Mouse (Mus musculus) ES-E14 (cell line): ENCODE data around the gene Senp1. TPM values are rescaled to one million over a fixed set of nuclear protein-coding genes. Genes with fewer than 3 reads are reported as not detected.
A peak's percentile ranks its signal among the peaks of the same experiment; 100 is the strongest.

Experiments used
- DNase-seq: peaks from one replicate; pipeline ENCODE4 v3.0.0-alpha.2; 2013; ENCODE audit warnings: low read depth, low spot score
- H3K27ac ChIP-seq: 2 replicates; pipeline ENCODE4 v1.5.1; 2012; ENCODE audit warnings: low read depth, mild to moderate bottlenecking, low read length, moderate library complexity, mixed read lengths; ENCODE audit not compliant: poor library complexity, insufficient read depth, severe bottlenecking
- H3K36me3 ChIP-seq: 2 replicates; pipeline ENCODE4 v1.6.1; 2012; ENCODE audit warnings: mild to moderate bottlenecking, low read length, moderate library complexity, mixed read lengths; ENCODE audit not compliant: control insufficient read depth, poor library complexity, insufficient read depth, severe bottlenecking
- H3K4me1 ChIP-seq, 2 experiments: fragments of 150-350 bp in 1 of 2; sonication (generic) in 1 of 2; 2 replicates each; pipeline ENCODE4 v1.6.1; 2012; ENCODE audit warnings: low read length in 2 of 2, mild to moderate bottlenecking in 1 of 2, mixed read lengths in 1 of 2; ENCODE audit not compliant: control insufficient read depth in 2 of 2, insufficient read depth in 2 of 2, poor library complexity in 1 of 2
- H3K4me3 ChIP-seq, 2 experiments: fragments of 150-350 bp in 1 of 2; sonication (generic) in 1 of 2; 2 replicates each; pipeline ENCODE4 v1.5.1; 2012; ENCODE audit warnings: low read length in 2 of 2, low read depth in 1 of 2, mild to moderate bottlenecking in 1 of 2, mixed read lengths in 1 of 2; ENCODE audit not compliant: insufficient read depth in 1 of 2, poor library complexity in 1 of 2, severe bottlenecking in 1 of 2
- H3K9ac ChIP-seq: 2 replicates; pipeline ENCODE4 v1.6.1; 2012; ENCODE audit warnings: low read depth, mild to moderate bottlenecking, low read length, mixed read lengths; ENCODE audit not compliant: poor library complexity, insufficient read depth, severe bottlenecking
- H3K9me3 ChIP-seq: fragments of 150-350 bp; sonication (generic); 2 replicates; pipeline ENCODE4 v1.6.1; 2012; ENCODE audit warnings: low read depth, mild to moderate bottlenecking, low read length; ENCODE audit not compliant: control insufficient read depth, insufficient read depth
- CHD2 ChIP-seq: IDR thresholded peaks from 2 replicates; pipeline ENCODE4 v1.6.1; 2014; ENCODE audit warnings: mild to moderate bottlenecking, low read depth, low read length, inconsistent platforms
- HCFC1 ChIP-seq: IDR thresholded peaks from 2 replicates; pipeline ENCODE4 v1.6.1; 2012; ENCODE audit warnings: low read length, inconsistent platforms, borderline replicate concordance; ENCODE audit not compliant: insufficient read depth
- MAFK ChIP-seq: IDR thresholded peaks from 2 replicates; pipeline ENCODE4 v1.6.1; 2014; ENCODE audit warnings: mild to moderate bottlenecking, low read depth, low read length, inconsistent platforms; ENCODE audit not compliant: insufficient read depth
- ZC3H11A ChIP-seq: IDR thresholded peaks from 2 replicates; pipeline ENCODE4 v1.6.1; 2012; ENCODE audit warnings: low read depth, mild to moderate bottlenecking, inconsistent platforms, low read length, borderline replicate concordance
- ZNF384 ChIP-seq: IDR thresholded peaks from 2 replicates; pipeline ENCODE4 v1.6.1; 2012; ENCODE audit warnings: low read depth, low read length, inconsistent platforms
- in situ Hi-C, 2 experiments: fragments of 600-800 bp; cut with MboI; formaldehyde crosslinking; loops; one replicate each; pipeline ENCODE4 v1.15.1; 2025; ENCODE audit warnings: low sequenced_read_pairs in 2 of 2, inconsistent platforms in 1 of 2; ENCODE audit not compliant: unreplicated experiment in 2 of 2
- total RNA-seq: library from RNA; depleted of rRNA; stranded (reverse); fragments of 300-350 nt; gene quantifications from 2 replicates; pipeline ENCODE4 v1.2.3, GENCODE M21; 2012

The Senp1 gene
- total RNA-seq, 1 experiment: 27.2 TPM

GRCm38 (mm10) chr15:98002991-98003821 lies 90.3 kb downstream of the Senp1 start:
- in situ Hi-C loops: no loop called here
- Histone ChIP-seq H3K4me3 (peak overlapping the region; percentile 8 to 20; a peak in 2 of 4 replicates), H3K9ac (no peak overlapping the region), H3K36me3 (no peaks in the 10 kb centered on the region), H3K4me1 (peaks cover 0 to 12% of the 10 kb centered on the region in 2 experiments; a peak in 3 of 4 replicates), H3K27ac (no peak overlapping the region), H3K9me3 (no peaks in the 10 kb centered on the region)
- DNase-seq: no peak
- TF ChIP-seq ZC3H11A (no peak), ZNF384 (no peak), CHD2 (no peak), HCFC1 (no peak), MAFK (no peak)

DNA sequence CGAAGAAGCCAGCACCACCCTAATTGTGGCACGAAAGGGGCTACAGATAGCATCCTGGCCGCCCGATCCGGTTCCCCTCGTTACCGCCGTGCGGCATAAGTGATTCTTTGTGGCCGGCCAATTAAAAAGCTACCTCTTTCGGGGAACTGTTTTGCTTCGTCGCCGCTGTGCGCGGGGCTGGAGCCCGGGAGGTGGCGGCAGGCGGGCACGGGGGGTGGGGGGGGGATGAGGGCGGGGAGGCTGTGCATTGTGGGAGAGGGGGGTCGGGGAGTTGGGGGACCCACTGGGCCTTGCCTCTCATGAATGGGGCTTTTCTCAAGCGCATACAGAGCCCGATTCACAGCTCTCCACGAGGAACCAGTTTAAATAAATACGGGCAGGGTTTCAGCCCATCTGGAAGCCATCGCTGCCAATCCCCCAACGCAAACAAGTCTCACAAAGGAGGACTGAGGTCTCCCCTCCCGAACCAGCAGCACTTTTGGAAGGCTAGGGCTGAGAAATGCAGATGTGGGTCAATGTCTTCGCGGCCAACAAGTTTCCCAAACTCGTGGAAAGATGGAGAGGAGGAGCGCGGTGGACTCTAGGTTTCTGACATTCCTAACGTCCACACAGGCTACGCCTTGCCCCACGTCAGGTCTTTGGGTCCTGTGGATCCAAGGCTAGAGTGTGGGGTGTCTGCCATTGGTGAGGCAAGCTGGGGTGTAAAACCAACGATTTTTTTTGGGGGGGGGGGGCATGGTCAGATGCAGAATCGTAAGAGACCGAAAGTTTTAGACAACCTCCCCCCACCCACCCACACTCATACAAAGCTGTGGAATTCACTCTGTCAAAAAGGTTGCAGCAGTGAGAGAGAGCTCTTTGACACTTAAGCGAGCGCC lies 91.2 kb downstream of the Senp1 start:
- Histone ChIP-seq H3K4me3 (peak overlapping the region; percentile 35 to 41), H3K9ac (no peak overlapping the region), H3K9me3 (no peaks in the 10 kb centered on the region), H3K36me3 (no peaks in the 10 kb centered on the region), H3K4me1 (peaks cover 0 to 12% of the 10 kb centered on the region in 2 experiments; a peak in 3 of 4 replicates), H3K27ac (no peak overlapping the region)
- DNase-seq: no peak
- in situ Hi-C loops: no loop called here
- TF ChIP-seq MAFK (no peak), ZC3H11A (no peak), CHD2 (no peak), HCFC1 (no peak), ZNF384 (no peak)

- no peak overlapping the region for H3K9ac ChIP-seq
- peak overlapping the region; percentile 35 to 41 for H3K4me3 ChIP-seq
- in situ Hi-C loops: no loop called here
- H3K27ac ChIP-seq: no peak overlapping the region
- TF ChIP-seq MAFK (no peak), ZNF384 (no peak), HCFC1 (no peak)
- no peaks in the 10 kb centered on the region for H3K36me3 ChIP-seq
- DNase-seq: no peak
- H3K9me3 ChIP-seq: no peaks in the 10 kb centered on the region
- H3K4me1 ChIP-seq: peaks cover 2 to 14% of the 10 kb centered on the region in 2 experiments; a peak in 3 of 4 replicates
These were observed 92.0 kb downstream of the Senp1 start for GRCm38 (mm10) chr15:98001321-98002112.

DNA sequence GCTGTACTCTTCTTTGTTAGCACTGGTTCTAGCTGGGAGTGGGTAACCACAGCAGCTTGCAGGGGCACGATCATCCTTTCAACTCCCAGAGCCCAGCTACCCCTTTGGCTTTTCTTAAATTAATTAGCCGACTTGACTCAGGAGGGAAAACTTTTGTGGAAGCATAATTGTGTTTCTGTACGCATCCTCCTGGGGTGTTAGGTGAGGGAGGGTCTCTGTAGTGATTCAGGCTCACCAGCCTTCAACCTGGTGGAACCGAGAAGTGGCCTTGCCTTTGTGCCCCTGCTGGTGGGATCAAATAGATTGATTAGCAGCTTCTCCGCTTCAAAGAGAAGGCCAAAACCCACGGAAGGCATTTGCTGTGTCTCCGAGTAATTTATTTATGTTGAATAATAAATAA lies 93.6 kb downstream of the Senp1 start:
- peaks cover 2 to 13% of the 10 kb centered on the region in 2 experiments; a peak in 3 of 4 replicates for H3K4me1 ChIP-seq

More for the DNA sequence above, 93.6 kb downstream of the Senp1 start:
- Histone ChIP-seq H3K9me3 (no peaks in the 10 kb centered on the region), H3K4me3 (no peak overlapping the region), H3K9ac (no peak overlapping the region), H3K27ac (no peak overlapping the region), H3K36me3 (no peaks in the 10 kb centered on the region)
- in situ Hi-C loops: no loop called here
- no peak for DNase-seq
- TF ChIP-seq MAFK (no peak), ZC3H11A (no peak), HCFC1 (no peak), CHD2 (no peak), ZNF384 (no peak)
